Mouse (Mus musculus): ENCODE data around the gene Tbc1d22b. TPM values are rescaled to one million over a fixed set of nuclear protein-coding genes. Genes with fewer than 3 reads are reported as not detected.
"Not testable (repeated sequence)": the region's sequence is repeated elsewhere in the genome, so short reads cannot be mapped to it uniquely, and the experiment has no call there.

The Tbc1d22b gene
- polyA plus RNA-seq, 1 experiment from 2014 or later, result 16.2 TPM

DNA sequence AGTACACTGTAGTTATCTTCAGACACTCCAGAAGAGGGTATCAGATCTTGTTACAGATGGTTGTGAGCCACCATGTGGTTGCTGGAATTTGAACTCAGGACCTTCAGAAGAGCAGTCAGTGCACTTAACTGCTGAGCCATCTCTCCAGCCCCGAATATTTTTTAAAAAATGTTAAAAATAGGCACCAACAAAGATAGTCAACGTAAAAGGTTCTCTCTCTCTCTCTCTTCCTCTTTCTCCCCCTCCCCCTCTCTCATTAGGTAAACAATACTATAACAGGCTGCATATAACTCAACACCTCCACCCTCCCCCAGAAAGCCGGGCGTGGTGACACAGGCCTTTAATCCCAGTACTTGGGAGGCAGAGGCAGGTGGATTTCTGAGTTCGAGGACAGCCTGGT is 30.9 kb upstream of the Tbc1d22b start:
- H3K27ac ChIP-seq; H3K27me3 ChIP-seq; H3K4me1 ChIP-seq; ATAC-seq (ENCODE audit: low FRiP score, low read depth); H3K9ac ChIP-seq; H3K36me3 ChIP-seq; H3K4me2 ChIP-seq (replicated peaks); H3K4me3 ChIP-seq; H3K9me3 ChIP-seq: not testable (repeated sequence)
- 88% methylated on average over 5 of the region's 5 CpGs for WGBS

DNA sequence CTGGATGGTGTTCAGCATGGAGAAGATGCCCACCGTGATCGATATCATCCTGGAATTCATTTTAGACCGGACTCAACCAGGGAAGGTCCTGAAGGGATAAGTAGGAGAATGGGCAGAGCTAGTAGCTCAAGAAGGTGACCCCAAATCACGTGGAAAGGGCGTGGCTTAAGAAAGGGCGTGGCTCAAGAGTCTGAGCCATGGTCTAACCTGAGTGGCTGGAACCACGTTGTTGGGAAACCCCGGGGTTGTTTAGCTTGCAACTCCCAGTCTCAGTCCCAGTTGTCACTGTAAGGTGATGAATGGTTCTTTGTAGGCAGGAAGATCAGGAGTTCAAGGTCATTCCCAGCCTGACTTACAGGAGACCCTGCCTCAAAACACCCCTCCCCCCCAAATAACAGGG is 29.9 kb upstream of the Tbc1d22b start:
- H3K36me3 ChIP-seq, result no peaks in the 10 kb centered on the region
- H3K4me2 ChIP-seq (replicated peaks), result no peak overlapping the region
- no peak overlapping the region for H3K4me3 ChIP-seq
- ATAC-seq (ENCODE audit: low FRiP score, low read depth), result no peak
- no peak overlapping the region for H3K9ac ChIP-seq
- H3K27ac ChIP-seq, result no peak overlapping the region
- 84% methylated on average over 8 of the region's 8 CpGs for WGBS
- no peaks in the 10 kb centered on the region for H3K27me3 ChIP-seq
- no peaks in the 10 kb centered on the region for H3K4me1 ChIP-seq
- no peaks in the 10 kb centered on the region for H3K9me3 ChIP-seq

DNA sequence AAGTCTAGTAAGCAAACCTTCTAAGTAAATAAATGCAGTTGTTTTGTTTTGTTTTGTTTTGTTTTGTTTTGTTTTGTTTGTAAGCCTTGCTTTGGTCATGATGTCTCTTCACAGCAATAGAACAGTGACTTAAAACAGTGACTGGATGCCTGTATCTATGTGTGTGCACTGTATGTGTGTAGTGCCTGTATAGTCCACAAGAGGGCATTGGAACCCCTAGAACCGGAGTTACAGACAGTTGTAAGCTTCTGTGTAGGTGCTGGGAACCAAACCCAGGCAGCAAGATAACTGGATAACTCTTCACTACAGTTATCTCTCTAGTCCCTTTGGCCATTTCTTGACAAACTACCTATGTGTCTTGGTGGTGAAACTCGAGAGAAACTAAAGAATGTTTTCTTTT is 24.0 kb upstream of the Tbc1d22b start:
- no peak for ATAC-seq (ENCODE audit: low FRiP score, low read depth)
- H3K4me1 ChIP-seq, result no peaks in the 10 kb centered on the region

DNA sequence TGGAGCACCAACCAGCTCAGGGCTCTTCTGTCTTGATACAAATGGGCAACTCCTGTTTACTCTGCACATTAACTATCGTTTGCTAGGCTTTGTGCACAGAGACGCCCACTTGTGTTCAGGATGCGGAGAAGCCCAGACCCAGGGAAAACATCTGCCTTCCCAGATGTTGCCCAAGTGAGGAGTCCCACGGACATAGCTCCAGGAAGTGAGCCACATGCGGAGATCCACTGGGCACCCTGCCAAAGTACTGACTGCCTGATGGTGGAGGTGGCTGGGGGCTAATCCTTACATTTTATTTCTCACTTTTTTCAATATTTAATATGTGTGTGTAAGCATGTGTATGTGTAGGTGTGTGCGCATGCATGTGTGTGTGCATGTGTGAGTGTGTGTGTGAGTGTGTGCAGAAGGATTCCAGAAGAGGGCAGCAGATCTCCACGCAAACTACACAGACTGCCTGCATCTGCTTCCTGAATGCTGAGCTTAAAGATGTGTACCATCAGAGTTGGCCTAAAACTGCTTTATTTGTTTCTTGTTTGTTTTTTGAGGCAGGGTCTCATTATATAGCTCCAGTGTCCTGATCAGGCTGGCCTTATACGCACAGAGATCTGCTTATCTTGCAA is 20.9 kb upstream of the Tbc1d22b start:
- H3K27ac ChIP-seq, result no peak overlapping the region
- 79% methylated on average over 8 of the region's 8 CpGs for WGBS

More for the DNA sequence above, 24.0 kb upstream of the Tbc1d22b start:
- H3K9me3 ChIP-seq, result 0 out of 2 replicates have a peak, but pooled peaks cover 13% of the 10 kb centered on the region
- H3K9ac ChIP-seq, result no peak overlapping the region
- H3K36me3 ChIP-seq, result no peaks in the 10 kb centered on the region
- H3K27me3 ChIP-seq, result no peaks in the 10 kb centered on the region
- no peak overlapping the region for H3K4me3 ChIP-seq
- no peak overlapping the region for H3K27ac ChIP-seq
- 71% methylated on average over 2 of the region's 2 CpGs for WGBS
- no peak overlapping the region for H3K4me2 ChIP-seq (replicated peaks)

DNA sequence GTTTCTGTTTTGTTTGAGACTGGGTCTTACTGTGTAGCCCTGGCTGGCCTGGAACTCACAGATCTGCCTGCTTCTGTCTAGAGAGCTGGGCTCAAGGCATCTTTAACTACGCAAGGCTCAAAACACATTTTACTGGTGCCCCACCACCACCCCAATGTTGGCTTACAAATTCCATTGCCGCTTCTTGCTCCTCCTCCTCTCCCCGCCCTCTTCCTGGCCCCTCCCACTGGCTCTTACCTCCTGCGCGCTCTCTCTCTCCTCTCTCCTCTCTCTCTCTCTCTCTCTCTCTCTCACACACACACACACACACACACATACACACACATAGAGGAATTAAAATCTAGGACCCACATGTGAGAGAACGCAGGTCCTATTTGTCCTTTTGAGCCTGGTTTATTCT is 19.1 kb upstream of the Tbc1d22b start:
- H3K27ac ChIP-seq, result no peak overlapping the region
- H3K9ac ChIP-seq, result no peak overlapping the region
- 85% methylated on average over 6 of the region's 6 CpGs for WGBS
- no peaks in the 10 kb centered on the region for H3K27me3 ChIP-seq
- H3K4me3 ChIP-seq, result no peak overlapping the region
- H3K4me2 ChIP-seq (replicated peaks), result no peak overlapping the region
- no peak for ATAC-seq (ENCODE audit: low FRiP score, low read depth)
- no peaks in the 10 kb centered on the region for H3K4me1 ChIP-seq
- 0 out of 2 replicates have a peak, but pooled peaks cover 11% of the 10 kb centered on the region for H3K9me3 ChIP-seq
- no peaks in the 10 kb centered on the region for H3K36me3 ChIP-seq

More for the DNA sequence above, 20.9 kb upstream of the Tbc1d22b start:
- Histone ChIP-seq H3K9ac (no peak overlapping the region), H3K9me3 (0 out of 2 replicates have a peak, but pooled peaks cover 13% of the 10 kb centered on the region), H3K36me3 (no peaks in the 10 kb centered on the region), H3K4me3 (no peak overlapping the region), H3K4me2 (replicated peaks) (no peak overlapping the region), H3K27me3 (no peaks in the 10 kb centered on the region), H3K4me1 (no peaks in the 10 kb centered on the region)
- no peak for ATAC-seq (ENCODE audit: low FRiP score, low read depth)

DNA sequence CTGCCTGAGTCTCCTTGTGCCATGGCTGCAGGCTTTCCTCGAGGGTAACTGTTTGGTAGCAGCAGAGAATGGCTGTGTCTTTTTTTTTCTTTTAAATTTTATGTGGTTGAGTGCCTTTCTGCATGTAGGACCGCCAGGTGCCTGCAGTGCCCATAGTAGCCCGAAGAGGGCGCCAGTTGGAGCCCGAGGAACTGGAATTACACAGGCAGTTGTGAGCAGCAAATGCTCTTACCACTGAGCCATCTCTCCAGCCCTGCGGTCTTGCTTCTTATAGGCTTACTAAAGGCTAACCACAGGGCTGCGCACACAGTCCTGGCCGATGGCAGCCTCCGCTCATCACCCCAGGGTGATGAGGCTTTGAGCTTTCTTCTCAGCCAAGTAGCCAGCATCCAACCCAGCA is 18.3 kb upstream of the Tbc1d22b start:
- Histone ChIP-seq H3K36me3 (no peaks in the 10 kb centered on the region), H3K4me3 (no peak overlapping the region), H3K4me2 (replicated peaks) (no peak overlapping the region), H3K9me3 (0 out of 2 replicates have a peak, but pooled peaks cover 8% of the 10 kb centered on the region), H3K9ac (no peak overlapping the region), H3K27ac (no peak overlapping the region), H3K4me1 (no peaks in the 10 kb centered on the region), H3K27me3 (no peaks in the 10 kb centered on the region)
- 76% methylated on average over 9 of the region's 9 CpGs for WGBS
- no peak for ATAC-seq (ENCODE audit: low FRiP score, low read depth)

DNA sequence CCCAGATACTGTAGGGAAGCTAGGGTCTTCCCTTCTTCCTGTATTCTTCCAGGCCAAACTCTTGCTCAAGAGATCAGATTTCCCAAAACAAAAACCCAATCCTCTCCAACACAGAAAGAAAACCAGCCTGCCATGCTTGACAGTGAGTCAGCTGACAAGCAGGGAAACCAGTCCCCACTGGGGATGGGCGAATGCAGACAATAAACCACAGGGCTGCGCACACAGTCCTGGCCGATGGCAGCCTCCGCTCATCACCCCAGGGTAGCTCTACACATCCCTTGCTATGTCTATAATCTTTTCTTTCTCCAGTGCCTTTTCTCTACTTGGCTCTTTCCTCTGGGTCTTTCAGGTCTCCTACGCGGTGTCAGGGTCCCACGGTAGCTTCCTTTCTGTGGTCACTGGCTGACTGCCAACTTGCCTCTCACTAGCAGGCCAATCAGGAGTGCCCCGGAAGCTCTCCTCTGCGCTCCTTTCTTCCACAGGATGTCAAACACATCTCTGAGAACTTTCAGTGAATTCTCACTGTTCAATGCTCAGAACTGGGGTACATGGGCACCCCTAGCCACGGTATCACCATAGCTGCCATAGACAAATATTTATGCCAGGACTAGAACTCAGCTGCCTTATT is 17.7 kb upstream of the Tbc1d22b start:
- no peak for ATAC-seq (ENCODE audit: low FRiP score, low read depth)
- no peak overlapping the region for H3K4me2 ChIP-seq (replicated peaks)
- H3K9ac ChIP-seq, result no peak overlapping the region
- H3K36me3 ChIP-seq, result no peaks in the 10 kb centered on the region
- H3K4me3 ChIP-seq, result no peak overlapping the region
- 74% methylated on average over 10 of the region's 10 CpGs for WGBS
- no peaks in the 10 kb centered on the region for H3K27me3 ChIP-seq
- H3K27ac ChIP-seq, result no peak overlapping the region
- 0 out of 2 replicates have a peak, but pooled peaks cover 8% of the 10 kb centered on the region for H3K9me3 ChIP-seq
- H3K4me1 ChIP-seq, result no peaks in the 10 kb centered on the region

DNA sequence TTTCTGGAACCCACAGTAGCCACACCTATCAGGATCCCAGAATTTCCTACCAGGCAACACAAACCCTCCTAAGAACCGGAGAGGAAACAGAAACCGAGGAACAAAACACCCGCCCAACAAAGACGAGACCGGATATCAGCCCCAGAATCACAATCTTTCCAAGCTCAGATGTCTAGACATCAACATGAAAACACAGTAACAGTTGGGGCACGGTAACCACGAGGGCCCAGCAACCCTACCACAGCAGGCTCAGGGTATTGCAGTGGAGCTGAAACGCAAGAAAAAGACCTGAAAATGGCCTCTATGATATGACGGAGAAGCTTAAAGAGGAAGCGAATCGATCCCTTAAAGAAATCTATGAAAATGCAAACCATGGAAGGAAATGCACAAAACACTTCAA is 15.7 kb upstream of the Tbc1d22b start:
- Histone ChIP-seq H3K36me3 (no peaks in the 10 kb centered on the region), H3K9ac (no peak overlapping the region), H3K4me2 (replicated peaks) (no peak overlapping the region), H3K4me3 (no peak overlapping the region), H3K27me3 (no peaks in the 10 kb centered on the region), H3K27ac (no peak overlapping the region), H3K9me3 (0 out of 2 replicates have a peak, but pooled peaks cover 1% of the 10 kb centered on the region), H3K4me1 (no peaks in the 10 kb centered on the region)
- WGBS, result 89% methylated on average over 11 of the region's 11 CpGs
- ATAC-seq (ENCODE audit: low FRiP score, low read depth), result no peak

DNA sequence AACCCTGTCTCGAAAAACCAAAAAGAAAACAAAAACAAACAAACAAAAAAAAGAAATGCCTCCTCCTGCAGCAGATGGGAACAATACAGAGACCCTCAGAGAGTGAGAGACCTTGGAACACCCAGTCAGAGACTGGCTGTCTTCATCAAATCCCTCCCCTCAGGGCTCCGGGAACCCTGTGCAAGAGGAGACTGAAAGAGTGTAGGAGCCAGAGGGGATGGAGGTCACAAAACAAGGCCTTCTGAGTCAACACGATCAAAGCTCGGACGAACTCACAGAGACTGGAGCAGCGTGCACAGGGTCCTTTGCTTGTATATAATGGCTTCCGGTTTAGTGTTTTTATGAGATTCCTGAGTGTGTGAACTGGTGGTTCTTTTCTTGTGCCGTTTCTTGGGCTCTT is 9.2 kb upstream of the Tbc1d22b start:
- Histone ChIP-seq H3K4me2 (replicated peaks) (no peak overlapping the region), H3K27me3 (no peaks in the 10 kb centered on the region), H3K4me3 (no peak overlapping the region), H3K36me3 (no peaks in the 10 kb centered on the region), H3K27ac (no peak overlapping the region), H3K4me1 (no peaks in the 10 kb centered on the region), H3K9me3 (no peaks in the 10 kb centered on the region), H3K9ac (no peak overlapping the region)
- no peak for ATAC-seq (ENCODE audit: low FRiP score, low read depth)
- WGBS, result 86% methylated on average over 8 of the region's 8 CpGs

DNA sequence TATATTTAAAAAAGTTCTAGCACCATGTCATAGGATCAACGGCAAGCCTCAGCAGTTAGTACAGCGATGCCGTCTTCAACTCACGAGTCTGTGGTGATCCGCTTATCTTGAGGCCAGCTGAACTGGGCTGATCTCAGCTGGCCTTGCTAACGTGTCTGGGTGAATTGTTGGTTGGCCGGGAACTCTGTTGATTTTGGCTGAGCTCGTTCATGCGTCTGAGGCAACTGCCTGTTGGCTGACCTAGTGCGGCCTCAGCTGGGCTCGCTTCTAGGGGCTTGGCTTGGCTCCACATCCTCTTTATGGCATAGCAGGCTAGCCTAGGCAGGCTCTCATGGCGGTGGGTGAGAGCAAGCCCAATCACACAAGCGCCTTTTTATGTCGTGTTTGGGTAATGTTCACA is 8.2 kb upstream of the Tbc1d22b start:
- H3K27ac ChIP-seq, result no peak overlapping the region
- no peaks in the 10 kb centered on the region for H3K9me3 ChIP-seq
- H3K4me2 ChIP-seq (replicated peaks), result no peak overlapping the region
- WGBS, result 76% methylated on average over 14 of the region's 14 CpGs
- H3K9ac ChIP-seq, result no peak overlapping the region
- no peaks in the 10 kb centered on the region for H3K4me1 ChIP-seq
- no peak overlapping the region for H3K4me3 ChIP-seq
- no peaks in the 10 kb centered on the region for H3K27me3 ChIP-seq
- no peak for ATAC-seq (ENCODE audit: low FRiP score, low read depth)
- H3K36me3 ChIP-seq, result no peaks in the 10 kb centered on the region

DNA sequence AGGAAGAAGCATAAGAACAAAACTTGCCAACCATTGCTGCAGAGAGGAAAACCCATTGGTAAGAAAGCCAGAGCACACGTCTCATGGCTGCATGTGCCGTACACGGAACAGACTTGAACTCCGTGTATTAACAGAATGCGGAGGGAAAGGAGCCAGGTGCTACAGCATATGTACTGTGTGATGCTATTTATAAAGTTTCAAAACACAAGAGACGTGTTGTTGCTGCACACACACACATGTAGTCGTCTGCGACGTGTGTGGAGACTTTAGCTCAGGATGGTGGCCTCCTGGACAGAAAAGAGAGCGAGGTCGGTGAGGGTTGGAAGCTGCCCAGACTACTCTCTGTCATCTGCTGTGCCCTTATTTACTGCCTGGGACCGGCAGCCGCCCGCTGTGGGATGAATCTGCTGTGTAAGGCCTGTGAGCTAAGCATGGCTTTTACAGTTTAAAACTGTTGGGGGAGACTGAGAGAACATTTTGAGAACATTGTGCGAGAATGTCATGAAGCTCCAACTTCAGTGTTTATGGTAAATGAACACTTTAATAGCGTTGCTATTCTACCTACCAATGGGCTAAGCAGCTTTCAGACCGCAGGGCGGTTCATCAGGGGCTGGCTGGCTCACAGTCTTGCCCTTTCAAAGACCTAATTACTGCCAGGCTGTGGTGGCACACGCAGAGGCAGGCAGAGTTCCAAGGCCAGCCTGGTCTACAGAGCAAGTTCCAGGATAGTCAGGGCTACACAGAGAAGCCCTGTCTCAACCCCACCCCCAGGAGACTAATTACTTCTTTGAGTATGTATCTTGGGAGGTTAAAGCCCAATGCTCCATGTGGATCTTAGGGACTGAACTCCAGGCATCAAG is 6.5 kb upstream of the Tbc1d22b start:
- H3K4me3 ChIP-seq, result no peak overlapping the region
- no peak overlapping the region for H3K27ac ChIP-seq
- no peaks in the 10 kb centered on the region for H3K9me3 ChIP-seq
- H3K36me3 ChIP-seq, result no peaks in the 10 kb centered on the region
- H3K27me3 ChIP-seq, result no peaks in the 10 kb centered on the region
- ATAC-seq (ENCODE audit: low FRiP score, low read depth), result no peak
- H3K4me1 ChIP-seq, result no peaks in the 10 kb centered on the region
- H3K4me2 ChIP-seq (replicated peaks), result no peak overlapping the region
- 87% methylated on average over 19 of the region's 19 CpGs for WGBS
- no peak overlapping the region for H3K9ac ChIP-seq

DNA sequence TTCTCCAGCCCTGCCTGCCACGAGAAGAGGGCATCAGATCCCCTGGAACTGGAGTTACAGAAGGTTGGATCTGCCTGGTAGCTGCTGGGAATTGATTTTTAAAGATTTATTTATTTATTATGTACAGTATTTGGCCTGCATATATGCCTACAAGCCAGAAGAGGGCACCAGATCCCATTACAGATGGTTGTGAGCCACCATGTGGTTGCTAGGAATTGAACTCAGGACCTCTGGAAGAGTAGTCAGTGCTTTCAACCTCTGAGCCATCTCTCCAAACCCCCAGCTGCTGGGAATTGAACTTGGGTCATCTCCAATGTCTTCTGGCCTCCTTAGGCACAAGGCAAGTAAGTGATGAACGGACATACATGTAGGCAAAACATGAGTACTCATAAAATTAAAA is 5.5 kb upstream of the Tbc1d22b start:
- ATAC-seq (ENCODE audit: low FRiP score, low read depth), result no peak
- H3K9me3 ChIP-seq, result no peaks in the 10 kb centered on the region
- H3K4me3 ChIP-seq, result no peak overlapping the region
- H3K27ac ChIP-seq, result no peak overlapping the region
- no peak overlapping the region for H3K4me2 ChIP-seq (replicated peaks)
- no peaks in the 10 kb centered on the region for H3K36me3 ChIP-seq
- no peaks in the 10 kb centered on the region for H3K4me1 ChIP-seq
- 68% methylated on average over 2 of the region's 2 CpGs for WGBS
- no peak overlapping the region for H3K9ac ChIP-seq
- H3K27me3 ChIP-seq, result no peaks in the 10 kb centered on the region
